Mouse (Mus musculus) testis, adult 10 weeks (tissue): Measurements from ENCODE around the gene Cyb5r4. TPM values are rescaled to one million over a fixed set of nuclear protein-coding genes. Genes with fewer than 3 reads are reported as not detected.

Experiments
- polyA plus RNA-seq: library from polyadenylated mRNA; stranded (reverse); fragments of 350-450 nt; fragmentation: Illumina TruSeq; extraction: RNeasy Lipid Tissue Mini Kit (QIAGEN cat#74804); gene quantifications from one replicate; pipeline ENCODE4 v1.2.3, GENCODE M21; 2014; ENCODE audit warnings: low read depth, low replicate concordance

Gene Cyb5r4
- polyA plus RNA-seq, result 131 TPM

DNA sequence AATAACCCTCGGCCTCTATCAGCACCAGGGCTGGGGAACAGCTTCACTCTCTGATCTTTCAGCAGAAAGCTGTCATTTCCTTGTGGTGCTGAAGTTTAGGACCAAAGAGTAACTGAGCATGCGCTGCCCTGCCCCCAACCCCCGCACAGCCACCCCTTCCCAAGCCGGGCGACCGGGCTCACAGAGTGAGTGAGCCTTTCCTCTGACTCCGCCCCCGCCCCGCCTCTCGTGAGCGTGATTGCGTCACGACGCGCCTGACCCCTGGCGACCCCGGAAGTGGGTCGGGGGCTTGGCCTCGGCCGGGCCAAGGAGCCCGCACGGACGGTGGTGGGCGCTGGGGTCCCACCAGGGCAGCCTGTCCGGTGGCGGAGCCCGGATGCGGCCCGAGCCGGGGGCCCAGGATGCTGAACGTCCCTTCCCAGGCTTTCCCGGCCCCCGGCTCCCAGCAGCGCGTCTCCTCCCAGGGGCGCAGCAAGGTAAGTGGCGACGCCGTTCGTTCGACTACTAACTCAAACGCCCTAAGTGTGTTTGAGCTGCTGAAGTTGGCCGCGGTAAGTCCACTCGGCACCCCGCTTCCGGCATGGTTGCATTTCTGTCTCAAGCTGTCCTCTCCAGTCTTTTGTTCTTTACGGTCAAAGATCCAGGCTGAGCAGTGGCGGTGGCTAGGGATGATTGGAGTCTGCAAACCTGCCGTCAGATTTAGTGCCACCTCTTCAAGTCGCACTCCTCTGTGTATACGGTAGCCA, at the start of gene Cyb5r4:
Gene Cyb5r4 (plus strand): TSS at position 237 of the 746 bp plus-strand sequence.

DNA sequence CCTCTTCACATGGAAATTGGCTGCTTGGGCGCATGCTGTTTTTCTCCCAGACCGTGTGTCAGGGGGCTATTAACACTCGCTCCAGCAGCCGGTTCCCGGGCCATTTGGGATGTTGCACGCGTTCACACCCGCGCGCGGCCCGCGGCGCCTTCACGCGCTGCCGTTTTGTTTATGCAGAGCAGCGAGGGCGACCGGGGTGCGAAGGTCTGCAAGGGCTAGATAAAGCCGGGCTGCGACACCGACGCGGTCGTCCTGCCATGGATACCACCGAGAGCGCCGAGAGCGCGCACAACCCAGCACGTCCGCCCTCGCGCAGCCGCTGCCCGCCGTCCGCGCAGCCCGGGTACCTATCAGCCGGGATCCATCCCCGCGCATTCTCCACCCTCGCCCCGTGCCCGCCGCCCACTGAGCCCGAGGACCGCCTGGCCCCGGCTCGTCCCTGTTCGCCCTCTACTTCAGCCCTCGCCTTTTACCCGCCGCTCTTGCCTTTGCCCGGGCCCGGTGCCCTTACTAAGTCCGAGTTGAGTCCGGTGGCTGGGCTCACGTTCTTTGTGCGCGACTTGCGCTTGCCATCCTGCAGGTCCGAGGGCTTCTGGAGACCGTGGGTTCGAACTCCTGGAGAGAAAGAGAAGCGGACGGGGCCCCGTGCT, 6.4 kb upstream of the Cyb5r4 start, which contains the start of gene Ripply2:
Gene Ripply2 (plus strand): TSS at position 250 of the 650 bp plus-strand sequence.

Other genes with a start within 250 kb of the Cyb5r4 start
- 2.7 TPM for gene Snap91, start 141.4 kb upstream of the Cyb5r4 start, polyA plus RNA-seq
- gene Ripply2, start 6.5 kb upstream of the Cyb5r4 start, polyA plus RNA-seq, result not detected
- not detected for gene Mrap2, start 122.3 kb downstream of the Cyb5r4 start, polyA plus RNA-seq
- 85.2 TPM for gene Cep162, start 233.5 kb downstream of the Cyb5r4 start, polyA plus RNA-seq